7 mouse cellular contexts compared by ENCODE assay signal in the genomic region with DNA sequence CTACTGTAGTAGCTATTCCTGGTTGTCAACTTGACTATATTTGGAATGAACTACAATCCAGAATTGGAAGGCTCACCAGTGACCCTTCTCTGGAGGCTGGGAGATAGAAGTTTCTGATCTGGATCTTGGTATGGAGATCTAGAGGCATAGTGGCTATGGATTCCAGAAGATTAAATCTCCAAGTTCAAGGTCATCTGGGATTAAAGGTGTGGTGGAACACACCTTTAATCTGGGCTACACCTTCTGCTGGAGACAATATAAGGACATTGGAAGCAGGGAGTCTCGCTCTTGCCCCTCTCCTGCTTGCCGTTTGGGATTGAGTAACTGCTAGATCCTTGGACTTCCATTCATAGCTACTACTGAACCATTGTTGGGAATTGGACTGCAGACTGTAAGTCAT. TPM values are rescaled to one million over a fixed set of nuclear protein-coding genes. Genes with fewer than 3 reads are reported as not detected.
DNase-seq lines count a peak whose midpoint lies in the region; ATAC-seq and TF ChIP-seq lines count a peak whose summit lies in the region.
"Not testable (repeated sequence)": the region's sequence is repeated elsewhere in the genome, so short reads cannot be mapped to it uniquely, and the experiment has no call there.

A gene (plus strand): TSS at position 301 of the 400 bp plus-strand sequence.

- peak within 1 kb of the TSS; percentile 44 for H3K9ac ChIP-seq in forebrain, embryonic 15.5 days (replicated peaks)
- peak within 1 kb of the TSS; percentile 88 for H3K9ac ChIP-seq in heart, embryonic 13.5 days
- peak within 1 kb of the TSS; percentile 61 for H3K9ac ChIP-seq in intestine, embryonic 14.5 days (ENCODE audit: low read length)
- peak within 1 kb of the TSS; percentile 54 for H3K9ac ChIP-seq in lung, embryonic 15.5 days
- peak within 1 kb of the TSS; percentile 73 for H3K9ac ChIP-seq in neural tube, embryonic 13.5 days

- H3K4me1 ChIP-seq in forebrain, embryonic 15.5 days; heart, embryonic 13.5 days; intestine, embryonic 14.5 days (replicated peaks; ENCODE audit: control insufficient read depth, insufficient read depth, low read length); lung, embryonic 15.5 days; neural tube, embryonic 13.5 days (replicated peaks): not testable (repeated sequence)

- H3K4me3 ChIP-seq in forebrain, embryonic 15.5 days: peak within 1 kb of the TSS; percentile 48
- peak within 1 kb of the TSS; percentile 73 for H3K4me3 ChIP-seq in heart, embryonic 13.5 days
- H3K4me3 ChIP-seq in intestine, embryonic 14.5 days (ENCODE audit: low read depth, low read length): peak within 1 kb of the TSS; percentile 63
- peak within 1 kb of the TSS; percentile 70 for H3K4me3 ChIP-seq in lung, embryonic 15.5 days
- H3K4me3 ChIP-seq in neural tube, embryonic 13.5 days: peak within 1 kb of the TSS; percentile 54

- peak within 1 kb of the TSS; percentile 88 for H3K4me2 ChIP-seq in forebrain, embryonic 15.5 days (replicated peaks)
- peak within 1 kb of the TSS; percentile 85 for H3K4me2 ChIP-seq in heart, embryonic 13.5 days
- H3K4me2 ChIP-seq in intestine, embryonic 14.5 days (ENCODE audit: low read length): peak within 1 kb of the TSS; percentile 79
- H3K4me2 ChIP-seq in lung, embryonic 15.5 days: peak within 1 kb of the TSS; percentile 73
- H3K4me2 ChIP-seq in neural tube, embryonic 13.5 days: peak within 1 kb of the TSS; percentile 65

- not testable (repeated sequence) for TF ChIP-seq POLR2A in brain, embryonic 14.5 days (IDR thresholded peaks at IDR 0.05; ENCODE audit: borderline replicate concordance, extremely low read depth, insufficient read depth, insufficient read length, poor library complexity, severe bottlenecking)

- H3K36me3 ChIP-seq in forebrain, embryonic 15.5 days; heart, embryonic 13.5 days; intestine, embryonic 14.5 days (ENCODE audit: control insufficient read depth, insufficient read depth, low read length); lung, embryonic 15.5 days; neural tube, embryonic 13.5 days: not testable (repeated sequence)

- TF ChIP-seq CTCF in brain, embryonic 14.5 days (IDR thresholded peaks at IDR 0.05; ENCODE audit: borderline replicate concordance, extremely low read depth, insufficient read depth, insufficient read length): not testable (repeated sequence)

- H3K9me3 ChIP-seq in forebrain, embryonic 15.5 days; heart, embryonic 13.5 days; intestine, embryonic 14.5 days (ENCODE audit: control insufficient read depth, low read length); lung, embryonic 15.5 days; neural tube, embryonic 13.5 days: not testable (repeated sequence)

- DNase-seq in brain, embryonic 14.5 days (ENCODE audit: low read depth); intestine, embryonic 14.5 days (ENCODE audit: low spot score); left cerebral cortex, postnatal 14 days (ENCODE audit: low spot score in 2 of 2): not testable (repeated sequence)

- H3K27ac ChIP-seq in forebrain, embryonic 15.5 days (replicated peaks); heart, embryonic 13.5 days (replicated peaks); intestine, embryonic 14.5 days (ENCODE audit: low read depth); lung, embryonic 15.5 days; neural tube, embryonic 13.5 days (replicated peaks): not testable (repeated sequence)

- 82% methylated on average over 2 of the region's 2 CpGs for WGBS in forebrain, embryonic 15.5 days
- WGBS in heart, embryonic 13.5 days: 81% methylated on average over 2 of the region's 2 CpGs
- WGBS in intestine, embryonic 14.5 days: 91% methylated on average over 2 of the region's 2 CpGs
- 100% methylated on average over 2 of the region's 2 CpGs for WGBS in lung, embryonic 15.5 days
- WGBS in neural tube, embryonic 13.5 days: 89% methylated on average over 2 of the region's 2 CpGs

- H3K27me3 ChIP-seq in forebrain, embryonic 15.5 days; heart, embryonic 13.5 days (replicated peaks); intestine, embryonic 14.5 days (replicated peaks; ENCODE audit: control insufficient read depth, insufficient read depth, low read length); lung, embryonic 15.5 days; neural tube, embryonic 13.5 days: not testable (repeated sequence)

- intact Hi-C loops in left cerebral cortex, postnatal 14 days (cut with DNase I): not testable (repeated sequence)

- ATAC-seq in forebrain, embryonic 15.5 days (replicated peaks); heart, embryonic 13.5 days (ENCODE audit: extremely low read depth, insufficient number of reproducible peaks, low FRiP score, low TSS enrichment); intestine, embryonic 14.5 days (replicated peaks; ENCODE audit: low FRiP score, low TSS enrichment, low read depth); lung, embryonic 15.5 days (ENCODE audit: borderline replicate concordance, extremely low read depth, low FRiP score, low TSS enrichment); neural tube, embryonic 13.5 days (ENCODE audit: low read depth): not testable (repeated sequence)

RNA-seq across cellular contexts. Expression of the gene that starts here (rescaled TPM):
- 54.4 and 60.5 TPM in 2 replicates for polyA plus RNA-seq in brain, embryonic 14.5 days (2012; rRNA removed)
- polyA plus RNA-seq in forebrain, embryonic 15.5 days (2015; fragmentation: Nextera tagmentation; extraction: Ambion mirVana): 137 and 148 TPM in 2 replicates
- 55.5 and 60.9 TPM in 2 replicates for polyA plus RNA-seq in heart, embryonic 13.5 days (2015; fragmentation: Nextera tagmentation; extraction: Ambion mirVana)
- polyA plus RNA-seq in intestine, embryonic 14.5 days (2014; fragmentation: Nextera tagmentation; extraction: Ambion mirVana): 46.4 and 48.2 TPM in 2 replicates
- total RNA-seq in left cerebral cortex, postnatal 14 days (2021): 100 to 1,000 TPM; 117 to 126 TPM
- 65.2 TPM in 2 replicates for polyA plus RNA-seq in lung, embryonic 15.5 days (2015; fragmentation: Nextera tagmentation; extraction: Ambion mirVana)
- polyA plus RNA-seq in neural tube, embryonic 13.5 days (2015; fragmentation: Nextera tagmentation; extraction: Ambion mirVana): 120 and 129 TPM in 2 replicates
